10 mouse cellular contexts compared by ENCODE assay signal in the genomic region with DNA sequence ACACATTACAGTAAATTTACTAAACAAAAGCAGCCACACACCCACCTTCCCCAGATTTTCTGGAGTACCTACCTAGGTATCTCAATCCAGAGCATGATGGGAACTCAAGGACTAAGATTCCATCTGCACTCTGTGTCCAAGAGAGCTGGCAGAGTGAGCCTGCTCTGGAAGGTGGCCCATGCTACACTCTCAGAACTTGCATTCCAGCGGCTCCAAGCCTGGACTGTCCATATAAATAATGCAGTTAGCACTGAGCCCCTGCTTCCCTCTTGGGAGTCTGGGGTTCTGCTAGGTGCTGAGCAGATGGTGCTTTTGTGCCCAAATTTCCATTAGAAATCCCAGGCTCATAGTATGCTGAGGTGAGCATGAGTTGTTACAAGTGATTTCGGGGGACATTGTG. TPM values are rescaled to one million over a fixed set of nuclear protein-coding genes. Genes with fewer than 3 reads are reported as not detected.
DNase-seq lines count a peak whose midpoint lies in the region; ATAC-seq and TF ChIP-seq lines count a peak whose summit lies in the region.
"Had no signal": no experiment of that assay in that cellular context is flagged by ENCODE, and none has a peak within 500 bp of the region (broad histone marks: within the 10 kb centered on the region; RNA-seq: fewer than 3 reads in every experiment).

No protein-coding gene starts in this region.

- H3K36me3 ChIP-seq in forebrain, embryonic 13.5 days (ENCODE audit: poor library complexity, severe bottlenecking) = no peaks in the 10 kb centered on the region
- H3K36me3 ChIP-seq in forebrain, embryonic 11.5 days (ENCODE audit: control insufficient read depth, insufficient read depth, low read length) = no peaks in the 10 kb centered on the region
- H3K36me3 ChIP-seq in heart, embryonic 14.5 days (ENCODE audit: control insufficient read depth, insufficient read depth, low read length) = 0 out of 2 replicates have a peak, but pooled peaks cover 4% of the 10 kb centered on the region
- H3K36me3 ChIP-seq in neural tube, embryonic 12.5 days = peaks cover 3% of the 10 kb centered on the region
- H3K36me3 ChIP-seq: embryonic facial prominence, embryonic 12.5 days had no signal

- no peaks in the 10 kb centered on the region for H3K9me3 ChIP-seq in forebrain, embryonic 13.5 days (replicated peaks)
- H3K9me3 ChIP-seq in forebrain, embryonic 11.5 days (ENCODE audit: control insufficient read depth, low read length) = no peaks in the 10 kb centered on the region
- no peaks in the 10 kb centered on the region for H3K9me3 ChIP-seq in heart, embryonic 14.5 days (ENCODE audit: control insufficient read depth, low read length)
- H3K9me3 ChIP-seq in neural tube, embryonic 12.5 days = no peaks in the 10 kb centered on the region
- H3K9me3 ChIP-seq: embryonic facial prominence, embryonic 12.5 days had no signal

- no peaks in the 10 kb centered on the region for H3K27me3 ChIP-seq in forebrain, embryonic 13.5 days
- no peaks in the 10 kb centered on the region for H3K27me3 ChIP-seq in forebrain, embryonic 11.5 days (ENCODE audit: control insufficient read depth, insufficient read depth, low read length)
- no peaks in the 10 kb centered on the region for H3K27me3 ChIP-seq in heart, embryonic 14.5 days (ENCODE audit: control insufficient read depth, insufficient read depth, low read length)
- H3K27me3 ChIP-seq in neural tube, embryonic 12.5 days (replicated peaks) = no peaks in the 10 kb centered on the region
- H3K27me3 ChIP-seq: embryonic facial prominence, embryonic 12.5 days had no signal

- no peak overlapping the region for H3K27ac ChIP-seq in forebrain, embryonic 13.5 days
- H3K27ac ChIP-seq in forebrain, embryonic 11.5 days (ENCODE audit: low read depth, low read length) = no peak overlapping the region
- H3K27ac ChIP-seq in layer of hippocampus, adult 2 months = peak overlapping the region; percentile 43
- peak overlapping the region; percentile 81 to 88 for H3K27ac ChIP-seq in heart, embryonic 14.5 days (replicated peaks in 1 of 2; ENCODE audit: control insufficient read depth in 1 of 2, insufficient read depth in 1 of 2, low read depth in 2 of 2, low read length in 2 of 2)
- no peak overlapping the region for H3K27ac ChIP-seq in neural tube, embryonic 12.5 days
- H3K27ac ChIP-seq: embryonic facial prominence, embryonic 12.5 days; liver, embryonic 14.5 days had no signal

- no peak overlapping the region for H3K9ac ChIP-seq in forebrain, embryonic 13.5 days
- no peak overlapping the region for H3K9ac ChIP-seq in forebrain, embryonic 11.5 days (ENCODE audit: low read length)
- H3K9ac ChIP-seq in heart, embryonic 14.5 days (ENCODE audit: low read length) = peak overlapping the region; percentile 13; the same call in 1 of the 2 replicates
- H3K9ac ChIP-seq in neural tube, embryonic 12.5 days = no peak overlapping the region
- H3K9ac ChIP-seq: embryonic facial prominence, embryonic 12.5 days; liver, embryonic 14.5 days had no signal

- peak; percentile 60; the same call in 1 of the 2 replicates for ATAC-seq in forebrain, embryonic 13.5 days
- no peak for ATAC-seq in forebrain, embryonic 11.5 days (replicated peaks; ENCODE audit: low FRiP score)
- no peak for ATAC-seq in heart, embryonic 14.5 days (ENCODE audit: insufficient number of reproducible peaks, insufficient read depth, low FRiP score, low read depth)
- ATAC-seq in neural tube, embryonic 12.5 days (ENCODE audit: low FRiP score, low read depth) = peak; percentile 9; the same call in 1 of the 2 replicates

- H3K4me2 ChIP-seq in forebrain, embryonic 13.5 days = no peak overlapping the region
- H3K4me2 ChIP-seq in forebrain, embryonic 11.5 days (ENCODE audit: low read depth, low read length, severe bottlenecking) = no peak overlapping the region
- H3K4me2 ChIP-seq in heart, embryonic 14.5 days (ENCODE audit: low read length) = peak overlapping the region; percentile 47
- no peak overlapping the region for H3K4me2 ChIP-seq in neural tube, embryonic 12.5 days (replicated peaks)
- H3K4me2 ChIP-seq: embryonic facial prominence, embryonic 12.5 days had no signal

- H3K4me3 ChIP-seq in forebrain, embryonic 13.5 days = no peak overlapping the region
- H3K4me3 ChIP-seq in forebrain, embryonic 11.5 days (ENCODE audit: low read depth, low read length) = no peak overlapping the region
- no peak overlapping the region for H3K4me3 ChIP-seq in layer of hippocampus, adult 2 months
- H3K4me3 ChIP-seq in heart, embryonic 14.5 days (ENCODE audit: control insufficient read depth in 1 of 2, insufficient read depth in 1 of 2, low read depth in 1 of 2, low read length in 2 of 2) = peak overlapping the region in 1 of 2 experiments; percentile 6; a peak in 1 of 4 replicates
- no peak overlapping the region for H3K4me3 ChIP-seq in neural tube, embryonic 12.5 days
- H3K4me3 ChIP-seq: embryonic facial prominence, embryonic 12.5 days had no signal

- 92% methylated on average over 2 of the region's 2 CpGs for WGBS in forebrain, embryonic 13.5 days
- 92% methylated on average over 2 of the region's 2 CpGs for WGBS in forebrain, embryonic 11.5 days
- 46% methylated on average over 2 of the region's 2 CpGs for WGBS in heart, embryonic 14.5 days
- WGBS in neural tube, embryonic 12.5 days = 71% methylated on average over 2 of the region's 2 CpGs

- no peak for TF ChIP-seq CTCF in layer of hippocampus, adult 2 months (conservative IDR thresholded peaks at IDR 0.05)

- peaks cover 21% of the 10 kb centered on the region; the same call in 1 of the 2 replicates for H3K4me1 ChIP-seq in forebrain, embryonic 13.5 days
- no peaks in the 10 kb centered on the region for H3K4me1 ChIP-seq in forebrain, embryonic 11.5 days (replicated peaks; ENCODE audit: control insufficient read depth, insufficient read depth, low read length)
- peaks cover 13 to 26% of the 10 kb centered on the region in 2 experiments for H3K4me1 ChIP-seq in heart, embryonic 14.5 days (ENCODE audit: control insufficient read depth in 2 of 2, insufficient read depth in 2 of 2, low read length in 2 of 2)
- peaks cover 9% of the 10 kb centered on the region; the same call in 1 of the 2 replicates for H3K4me1 ChIP-seq in neural tube, embryonic 12.5 days
- H3K4me1 ChIP-seq: embryonic facial prominence, embryonic 12.5 days had no signal

- DNase-seq in forebrain, embryonic 11.5 days (ENCODE audit: low spot score) = no peak
- no peak for DNase-seq in layer of hippocampus, adult 2 months (ENCODE audit: low spot score in 2 of 2)
- DNase-seq in layer of hippocampus, adult 8-10 months (ENCODE audit: low spot score in 2 of 2) = no peak
- no peak for DNase-seq in embryo, embryonic 9.5 days (ENCODE audit: extremely low spot score)
- no peak for DNase-seq in layer of hippocampus, adult 9-11 months

RNA-seq across cellular contexts. Expression of gene Gnaq, which starts 28.1 kb away (rescaled TPM):
- 55.5 and 67.0 TPM in 2 replicates for polyA plus RNA-seq in forebrain, embryonic 13.5 days (2015; fragmentation: Nextera tagmentation; extraction: Ambion mirVana)
- polyA plus RNA-seq in forebrain, embryonic 11.5 days (2014; fragmentation: Nextera tagmentation; extraction: Ambion mirVana) = 19.7 and 21.4 TPM in 2 replicates
- 100 to 1,000 TPM; 204 to 207 TPM for total RNA-seq in layer of hippocampus, adult 2 months (2021)
- 100 to 1,000 TPM; 169 to 195 (median 180) TPM for total RNA-seq in layer of hippocampus, adult 8-10 months (2022)
- 9.2 and 10.1 TPM in 2 replicates for polyA plus RNA-seq in heart, embryonic 14.5 days (2014; fragmentation: Nextera tagmentation; extraction: Ambion mirVana)
- 54.1 and 54.8 TPM in 2 replicates for polyA plus RNA-seq in neural tube, embryonic 12.5 days (2016; fragmentation: Nextera tagmentation; extraction: Ambion mirVana)

Comparison
In these comparisons a context has a peak if more than half of its experiments do, and no peak if none do; other contexts are left out.
1. ATAC-seq: peak in forebrain, embryonic 13.5 days (single experiment) and neural tube, embryonic 12.5 days (single experiment); none in forebrain, embryonic 11.5 days (single experiment) and heart, embryonic 14.5 days (single experiment).
2. H3K27ac ChIP-seq: peak in layer of hippocampus, adult 2 months (single experiment) and heart, embryonic 14.5 days (2 of 2); none in forebrain, embryonic 13.5 days (single experiment), forebrain, embryonic 11.5 days (single experiment) and neural tube, embryonic 12.5 days (single experiment).